Mouse (Mus musculus): ENCODE measurements around the gene Zfp354b.

DNA sequence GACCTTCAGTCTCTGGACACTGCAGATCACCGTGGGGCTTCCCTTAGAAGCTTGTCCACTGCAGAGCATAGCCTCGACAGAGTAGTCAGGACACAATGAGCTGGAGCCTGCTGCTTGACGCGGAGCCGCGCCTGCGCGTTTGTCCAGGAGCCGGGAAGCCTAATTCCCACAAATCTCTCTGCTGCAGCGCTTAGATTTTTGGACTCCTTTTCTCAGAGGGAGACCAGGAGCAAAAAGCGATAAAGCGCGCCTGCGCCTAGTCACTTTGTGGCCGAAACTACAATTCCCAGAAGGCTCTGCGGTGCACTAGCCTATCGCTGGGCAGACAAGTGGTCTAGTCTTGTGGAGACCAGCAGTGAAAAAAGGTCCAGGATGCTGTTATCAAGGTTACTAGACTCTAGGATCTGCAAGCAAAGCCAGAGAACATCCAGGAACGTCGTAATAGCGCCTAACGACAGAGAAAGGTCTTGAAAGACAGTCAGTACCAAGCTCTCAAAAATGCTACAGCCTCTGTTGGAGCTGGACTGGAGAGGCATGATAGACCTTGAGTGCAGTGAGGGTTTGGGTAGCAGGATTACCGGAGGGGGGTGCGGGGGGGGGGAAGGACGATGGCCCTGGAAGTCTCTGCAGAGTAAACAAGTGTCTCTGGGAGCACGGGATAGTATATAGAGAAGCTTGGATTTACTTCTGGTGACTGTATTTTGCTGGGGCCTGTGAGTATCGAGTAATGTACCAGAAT is 43.9 kb downstream of the Zfp354b start, which contains the start of gene Zfp454:
- TF ChIP-seq CTCF (IDR thresholded peaks at IDR 0.05; ENCODE audit: control insufficient read depth, insufficient read depth, insufficient read length) (no peak), MYOD1 (IDR thresholded peaks at IDR 0.05; ENCODE audit: control insufficient read depth, insufficient read length, low read depth) (no peak), CEBPB (IDR thresholded peaks at IDR 0.05; ENCODE audit: low read depth) (no peak), USF1 (IDR thresholded peaks at IDR 0.05; ENCODE audit: low read depth) (no peak), MYOG (IDR thresholded peaks at IDR 0.05; ENCODE audit: control insufficient read depth, extremely low read depth, insufficient read length) (no peak), MAX (IDR thresholded peaks at IDR 0.05) (no peak)

All from C2C12 (cell line).